Mouse (Mus musculus): ENCODE measurements around the gene Pik3r2.
A peak's percentile ranks its signal among the peaks of the same experiment; 100 is the strongest.

The Pik3r2 gene

DNA sequence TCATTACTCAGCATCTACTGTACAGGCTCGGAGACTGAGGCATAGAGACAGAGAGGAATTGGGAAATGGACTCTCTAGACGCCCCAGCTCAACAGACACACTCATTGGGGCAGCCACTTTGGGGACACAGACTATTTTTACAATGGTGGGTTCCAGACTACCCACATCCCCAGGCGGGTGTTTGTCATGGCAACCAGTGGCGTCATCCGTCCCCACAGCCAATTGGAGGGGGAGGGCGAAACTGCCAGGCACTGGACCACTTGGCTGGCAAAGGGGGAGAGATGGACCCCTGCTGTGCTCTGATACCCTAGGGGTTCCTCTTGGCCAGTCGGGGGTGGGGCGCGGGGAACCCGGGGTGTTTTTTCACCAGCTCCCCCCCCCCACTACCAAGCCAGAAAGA lies 24.1 kb upstream of the Pik3r2 start:
- DNase-seq, result no peak

DNA sequence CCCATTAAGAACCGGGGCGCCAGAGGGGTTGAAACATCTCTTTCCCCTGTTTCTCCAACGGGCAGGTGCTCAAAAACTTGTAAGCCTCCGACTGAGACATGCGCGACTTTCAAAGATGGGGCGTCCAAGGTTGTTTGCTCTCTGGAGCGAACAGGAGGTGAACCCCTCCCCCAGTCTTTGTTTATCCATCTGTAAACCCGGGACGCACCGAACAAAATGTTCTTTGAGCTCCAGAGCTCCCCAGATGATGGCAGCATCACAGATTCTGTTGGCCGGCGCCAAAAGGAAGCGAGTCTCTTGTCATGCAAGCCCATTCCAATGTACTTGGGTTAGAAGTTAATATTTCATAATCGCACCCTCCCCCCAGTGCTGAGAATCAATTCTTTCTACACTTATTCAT lies 21.8 kb upstream of the Pik3r2 start:
- DNase-seq, result peak; percentile 61

DNA sequence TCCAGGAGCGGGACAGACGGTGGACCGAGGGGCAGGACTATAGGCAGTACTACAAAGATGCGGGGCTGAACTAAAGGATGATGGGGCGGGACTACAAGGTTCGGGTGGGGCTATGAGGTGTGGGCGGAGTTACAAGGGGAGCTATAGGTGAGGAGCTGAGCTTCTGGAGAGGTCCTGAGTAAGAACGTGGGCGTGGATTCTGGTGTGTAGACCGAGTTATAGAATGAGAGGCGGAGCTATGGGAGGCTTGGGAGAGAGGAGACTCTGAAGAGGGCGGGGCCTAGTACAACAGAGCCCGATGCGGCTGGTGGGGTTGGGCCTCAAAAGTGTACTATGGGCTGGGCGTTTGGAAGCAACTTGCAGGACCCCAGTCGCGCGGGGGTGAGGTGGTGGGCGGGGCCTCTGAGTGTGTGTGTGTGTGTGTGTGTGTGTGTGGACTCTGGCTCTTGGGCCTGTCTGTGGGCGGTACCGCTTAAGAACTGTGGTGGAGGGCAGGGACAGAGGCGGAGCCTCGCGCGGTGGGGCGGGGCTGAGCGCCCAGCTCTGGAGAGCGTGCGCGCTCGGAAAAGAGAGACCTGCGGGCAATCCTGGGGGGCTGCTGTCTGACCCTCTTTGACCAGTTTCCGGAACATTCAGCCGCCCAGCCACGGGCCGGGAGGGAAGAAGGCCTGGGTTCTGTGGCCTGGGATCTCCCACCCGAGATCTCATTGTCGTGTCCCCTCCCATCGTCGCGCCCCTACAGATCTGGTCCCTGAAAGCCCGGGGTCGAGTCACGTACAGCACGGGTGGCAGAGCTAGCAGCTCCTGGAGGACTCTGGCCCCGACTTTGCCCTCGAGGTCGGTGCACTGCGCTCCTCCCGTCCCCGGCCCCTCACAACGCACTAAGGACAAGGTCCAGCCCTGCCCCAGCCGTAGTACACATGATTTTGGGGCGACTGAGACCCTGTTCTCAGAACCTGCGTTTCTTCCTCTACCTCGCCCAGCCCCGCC lies 20.9 kb upstream of the Pik3r2 start:
- DNase-seq, result peak; percentile 87

DNA sequence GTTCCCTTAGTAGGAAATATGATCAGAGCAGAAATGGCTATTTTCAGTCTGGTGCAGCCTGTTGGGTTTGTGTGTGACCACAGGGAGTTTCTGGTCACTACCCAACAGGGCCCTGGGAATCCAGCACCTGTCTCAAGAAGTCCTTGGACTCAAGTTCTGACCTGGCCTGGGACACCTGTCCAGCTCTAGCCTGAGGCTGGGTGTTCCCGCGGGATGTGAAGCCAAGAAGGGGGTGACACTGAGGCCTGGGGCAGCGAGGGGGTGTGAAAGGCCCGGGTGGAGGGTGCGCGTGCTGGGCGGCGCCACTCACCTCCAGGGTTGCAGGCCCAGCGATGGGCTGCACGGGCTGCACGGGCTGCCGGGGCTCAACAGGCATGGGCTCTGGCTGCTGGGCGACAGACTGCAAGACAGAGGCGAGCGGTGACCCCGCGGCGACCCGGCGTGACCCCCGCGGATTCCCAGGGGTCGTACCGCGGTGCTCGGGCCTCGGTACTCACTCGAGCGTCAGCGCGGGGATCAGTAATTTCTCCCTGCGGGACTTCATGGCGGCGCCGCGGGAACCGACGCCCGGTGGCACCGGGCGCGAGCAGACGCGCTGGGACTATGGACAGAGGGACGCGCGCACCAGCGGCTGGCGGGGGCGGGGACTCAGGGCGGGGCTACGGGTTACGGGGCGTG lies 20.0 kb upstream of the Pik3r2 start:
- DNase-seq, result no peak

DNA sequence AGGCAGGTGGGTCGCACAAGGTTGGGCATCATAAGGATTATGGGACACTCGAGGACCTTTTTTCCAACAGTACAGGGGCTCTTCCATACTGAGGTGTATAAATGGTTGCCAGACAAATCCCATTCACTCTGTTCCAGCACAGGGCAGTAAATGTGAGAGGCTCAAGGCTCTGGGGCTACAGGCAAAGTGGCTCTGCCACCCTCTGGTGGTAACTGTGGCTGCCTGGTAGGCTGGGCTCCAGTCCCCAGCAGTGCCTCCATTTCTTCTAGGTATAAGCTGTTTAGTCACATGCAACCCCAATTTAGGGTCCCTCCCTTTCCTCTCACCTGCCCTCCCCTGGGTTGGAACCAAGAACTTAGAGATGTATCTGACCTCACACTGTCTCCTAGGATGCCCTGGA lies 18.9 kb upstream of the Pik3r2 start:
- no peak for DNase-seq

DNA sequence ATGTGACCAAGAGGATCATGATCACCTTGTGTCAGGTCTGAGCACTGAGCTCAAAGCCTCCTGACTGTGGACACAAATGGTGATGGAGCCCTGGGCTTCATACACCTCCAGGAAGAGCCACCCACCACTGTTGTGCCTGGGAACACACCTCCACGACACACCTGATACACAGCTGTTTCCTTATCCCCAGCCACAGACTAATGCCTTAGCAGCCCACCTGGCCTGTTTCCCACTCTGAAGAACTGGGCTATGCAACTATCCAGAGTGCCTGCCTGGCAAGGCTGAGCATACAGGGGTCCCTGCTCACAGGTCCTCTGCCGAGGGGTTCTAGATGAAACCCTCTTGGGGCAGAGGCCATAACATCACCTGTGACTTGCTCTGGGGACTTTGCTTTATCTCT lies 17.7 kb upstream of the Pik3r2 start:
- no peak for DNase-seq

DNA sequence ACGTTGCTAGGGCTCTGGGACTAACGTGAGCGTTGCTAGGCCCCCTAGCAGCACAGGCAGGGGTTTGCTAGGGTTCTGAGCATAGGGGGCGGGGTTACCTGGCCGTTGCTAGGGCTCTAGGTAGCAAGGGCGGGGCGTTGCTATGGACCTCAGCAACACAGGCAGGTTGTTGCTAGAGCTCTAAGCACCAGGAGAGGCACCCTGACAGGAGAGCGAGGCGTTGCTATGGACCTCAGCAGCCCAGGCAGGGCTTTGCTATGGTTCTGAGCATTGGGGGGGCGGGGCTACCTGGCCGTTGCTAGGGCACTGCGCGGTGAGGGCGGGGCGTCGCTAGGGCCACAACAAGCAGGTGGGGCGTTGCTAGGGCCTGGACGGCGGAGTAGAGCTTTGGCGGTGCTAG lies 16.2 kb upstream of the Pik3r2 start:
- peak; percentile 78 for DNase-seq

DNA sequence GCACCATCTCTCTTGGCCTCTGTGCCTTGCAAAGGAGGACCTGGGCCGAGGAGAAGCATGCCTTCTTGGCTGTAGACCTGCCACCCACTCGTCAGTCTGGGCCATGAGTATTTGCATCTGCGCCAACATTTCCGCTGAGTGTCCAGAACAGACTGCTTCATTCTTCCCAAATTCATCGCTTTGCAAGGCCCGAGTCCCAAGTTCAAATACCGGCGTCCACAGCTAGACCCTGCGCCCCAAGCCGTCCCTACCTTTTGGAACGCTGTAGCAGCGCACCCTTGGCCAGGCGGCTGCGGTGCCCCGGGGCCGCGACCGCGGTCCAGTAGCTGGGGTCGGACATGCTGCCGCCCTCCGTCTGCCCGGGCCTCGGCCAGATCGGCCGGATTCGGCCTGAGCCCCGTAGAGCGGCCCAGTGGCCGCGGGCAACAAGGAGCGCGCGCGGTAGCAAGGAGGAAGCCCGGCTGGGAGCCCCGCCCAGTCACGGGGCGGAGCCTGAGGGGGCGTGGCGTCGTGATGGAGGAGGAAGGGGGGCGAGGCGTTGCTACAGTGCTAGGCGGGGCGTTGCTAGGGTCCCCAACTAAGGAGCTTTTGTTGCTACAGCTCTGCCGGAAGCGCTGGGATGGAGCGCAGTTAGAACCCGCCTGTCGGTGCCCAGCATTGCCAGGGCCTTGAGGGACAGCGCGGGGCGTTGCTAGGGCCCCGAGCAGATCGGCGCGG lies 15.6 kb upstream of the Pik3r2 start:
- DNase-seq, result peak; percentile 99

DNA sequence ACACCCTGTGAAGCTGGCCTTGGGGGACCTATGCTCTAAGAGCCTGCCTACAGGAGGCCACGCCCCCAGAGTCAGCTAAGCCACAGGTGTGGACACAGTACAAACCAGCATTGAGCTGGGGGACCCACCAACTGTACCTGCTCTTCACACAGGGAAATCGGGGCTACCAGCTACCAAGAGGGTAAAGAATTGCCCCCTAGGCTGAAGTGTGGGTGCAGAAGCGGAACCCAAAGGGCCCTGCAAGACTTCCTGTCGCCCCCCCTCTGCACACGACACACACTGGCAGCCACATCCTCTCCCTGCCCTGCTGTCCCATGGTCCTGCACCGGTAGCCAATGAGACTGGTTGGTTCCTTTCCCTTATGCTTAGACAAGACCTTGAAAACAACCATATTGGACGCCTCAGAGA lies 14.8 kb upstream of the Pik3r2 start:
- no peak for DNase-seq

DNA sequence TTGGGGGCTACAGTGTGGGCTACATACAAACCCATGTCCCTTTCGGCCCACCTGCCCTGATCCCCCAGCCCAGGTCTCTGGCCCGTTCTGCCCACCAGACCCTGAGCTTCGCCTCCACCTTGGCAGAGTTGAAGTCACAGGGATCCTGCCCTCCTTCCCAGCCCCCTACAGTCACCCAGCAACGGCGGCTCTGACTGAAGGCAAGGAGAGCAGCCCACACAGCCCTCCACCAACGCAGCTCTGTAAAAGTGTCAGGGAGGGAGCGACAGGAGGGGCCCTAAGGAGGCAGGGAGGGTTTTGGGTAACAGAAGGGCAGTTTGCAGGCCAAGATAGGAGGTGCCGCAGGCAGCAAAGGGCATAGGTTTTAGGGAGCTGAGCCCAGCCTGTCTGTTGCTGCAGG lies 14.3 kb upstream of the Pik3r2 start:
- no peak for DNase-seq

DNA sequence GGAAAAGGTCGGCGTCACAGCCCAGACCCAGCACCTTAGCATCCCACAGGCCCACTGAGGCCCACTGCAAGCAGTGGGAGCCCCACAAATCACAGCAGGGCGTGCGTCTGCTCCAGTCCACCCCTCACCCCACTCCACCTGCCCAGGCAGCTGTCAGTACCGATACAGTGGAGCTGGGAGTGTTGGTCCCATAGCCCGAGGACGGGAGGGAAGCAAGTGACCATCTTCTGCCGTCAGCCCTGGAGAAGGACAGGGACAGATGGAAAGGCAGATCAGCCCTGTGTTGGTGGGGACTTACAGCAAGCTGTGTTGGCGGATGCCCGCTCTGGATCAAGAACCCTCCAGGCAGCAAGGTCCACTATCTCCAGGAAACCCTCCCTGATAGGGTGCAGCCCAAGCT lies 12.5 kb upstream of the Pik3r2 start:
- DNase-seq, result no peak

DNA sequence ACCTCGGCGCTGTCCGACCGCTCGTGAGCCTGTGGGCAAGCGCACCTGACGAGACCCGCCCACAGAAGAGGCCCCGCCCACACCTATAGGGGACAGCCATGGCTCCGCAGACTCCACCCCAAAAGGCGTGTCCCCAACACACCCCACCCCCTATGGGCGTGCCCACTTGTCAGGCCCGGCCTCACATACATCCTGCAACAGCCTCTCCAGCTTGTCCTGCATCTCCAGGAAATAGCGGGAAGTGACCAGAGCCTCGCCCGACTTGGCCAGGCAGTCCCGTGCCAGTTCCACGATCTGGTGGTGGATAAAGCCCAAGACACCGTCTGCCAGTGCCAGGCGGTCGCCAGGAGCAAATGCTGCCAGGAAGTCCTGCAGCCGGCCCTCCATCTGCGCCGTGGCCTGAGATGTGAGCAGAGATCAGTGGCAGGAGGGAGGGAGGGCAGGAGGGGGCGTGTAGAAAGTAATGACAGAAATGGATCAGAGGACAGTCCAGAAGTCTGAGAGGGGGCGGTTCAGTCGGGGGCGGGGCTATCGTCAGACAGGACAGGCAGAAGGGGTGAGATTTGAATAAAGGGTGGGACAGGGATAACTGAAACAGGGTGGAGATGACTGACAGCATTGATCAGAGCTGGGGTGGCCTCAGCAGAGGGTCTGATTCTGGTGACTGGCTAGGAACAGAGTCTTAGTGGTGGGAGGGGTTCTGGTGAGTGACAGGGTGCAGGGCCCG lies 11.6 kb upstream of the Pik3r2 start:
- DNase-seq, result peak; percentile 52

DNA sequence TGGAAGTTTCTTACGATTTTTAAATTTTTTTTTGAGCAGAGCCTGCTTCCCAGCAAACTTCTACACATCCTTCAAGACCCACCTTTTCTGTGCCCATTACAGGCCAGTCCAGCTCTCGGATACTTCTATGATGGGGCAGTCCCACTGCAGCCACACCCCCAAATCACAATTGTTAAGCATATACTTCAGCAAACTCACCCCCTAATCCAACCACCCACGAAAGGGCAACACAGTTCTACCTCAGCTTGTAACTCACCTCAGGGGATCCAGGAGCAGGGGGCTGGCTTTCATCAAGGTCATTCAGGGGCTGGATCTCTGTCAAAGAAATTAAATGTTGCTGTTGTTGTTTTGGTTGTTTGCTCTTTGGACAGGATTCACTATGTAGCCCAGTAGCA lies 10.5 kb upstream of the Pik3r2 start:
- no peak for DNase-seq

DNA sequence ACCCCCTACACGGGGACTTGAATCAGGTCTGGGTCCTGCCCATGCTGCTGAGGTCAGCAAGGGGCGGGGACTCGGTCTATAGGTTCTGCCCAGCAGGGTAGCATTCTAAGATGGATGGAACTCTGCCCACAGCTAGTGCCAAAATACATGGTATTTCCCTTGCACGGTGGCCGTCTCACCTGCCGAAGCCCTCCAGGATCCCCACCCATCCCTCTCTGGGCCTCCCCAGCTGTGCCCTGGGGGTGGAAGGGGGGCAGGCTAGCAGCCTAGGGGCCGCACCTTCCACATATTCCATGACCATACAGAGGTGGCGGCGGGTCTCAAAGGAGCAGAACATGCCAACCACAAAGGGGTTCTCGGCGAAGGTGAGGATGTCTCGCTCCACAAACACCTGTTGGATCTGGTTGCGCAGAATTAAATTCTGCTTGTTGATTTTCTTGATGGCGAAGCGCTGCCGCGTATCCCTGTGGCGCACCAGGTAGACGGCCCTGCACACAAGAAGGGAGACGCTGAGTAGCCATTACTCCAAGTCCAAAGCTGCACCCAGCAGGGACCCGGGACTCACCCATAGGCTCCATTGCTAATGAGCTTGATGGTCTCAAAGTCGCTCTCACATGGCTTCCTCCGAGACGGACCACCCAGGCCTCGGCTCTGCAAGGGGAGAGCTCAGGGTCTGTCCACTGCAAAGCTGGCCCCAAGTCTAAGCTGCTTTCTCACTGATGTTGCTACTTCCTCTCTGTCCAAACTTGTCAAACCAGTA lies 10.0 kb upstream of the Pik3r2 start:
- DNase-seq, result no peak

DNA sequence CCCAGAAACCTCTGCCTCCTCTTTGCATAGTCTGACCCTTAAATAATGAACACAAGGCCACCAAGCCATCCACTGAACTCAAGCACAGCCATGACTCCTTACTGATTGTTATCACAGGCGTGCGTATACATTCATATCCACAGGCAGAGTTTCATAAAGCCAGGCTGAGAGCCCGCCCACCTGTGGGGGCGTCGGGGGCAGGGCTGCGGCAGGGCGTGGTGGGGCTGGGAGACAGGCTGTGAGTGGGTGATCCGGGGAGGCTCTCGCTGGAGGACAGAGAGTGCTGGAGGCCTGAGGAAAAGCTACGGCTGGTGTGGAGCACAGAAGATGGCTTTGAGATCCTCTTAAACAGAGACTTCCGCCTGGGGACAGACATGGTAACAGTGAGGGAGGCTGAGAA lies 3.6 kb upstream of the Pik3r2 start:
- no peak for DNase-seq

DNA sequence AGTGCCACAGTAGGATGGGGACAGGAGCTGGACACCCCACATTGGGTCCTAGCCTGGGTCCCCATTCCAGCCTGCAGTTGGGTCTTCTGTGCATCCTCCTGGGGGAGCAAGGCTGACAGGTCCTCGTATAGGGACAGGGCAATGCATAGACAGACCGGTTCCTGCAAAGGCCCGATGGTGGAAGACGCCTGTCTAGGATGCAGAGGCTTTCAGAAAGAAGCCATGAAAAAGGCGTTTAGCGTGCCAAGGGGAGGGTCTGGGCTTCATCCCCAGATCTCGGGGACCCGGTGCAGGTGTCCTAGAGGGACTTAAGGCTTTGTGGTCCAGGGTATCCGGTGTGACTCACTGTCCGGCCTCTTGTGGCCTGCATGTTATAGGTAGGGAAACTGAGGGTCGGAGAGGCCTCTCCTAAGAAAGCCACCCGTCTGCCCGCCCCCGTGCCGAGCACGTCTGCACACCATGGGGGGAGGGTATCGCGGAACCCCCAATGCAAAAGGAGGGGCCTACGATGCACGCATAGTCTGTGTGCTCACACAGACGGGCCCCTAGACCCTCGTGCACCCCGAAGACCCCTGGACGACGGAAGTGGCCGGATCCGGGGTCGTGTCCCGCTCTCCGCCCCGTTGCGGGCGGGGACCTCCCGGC lies 540 bp downstream of the Pik3r2 start:
- no peak for DNase-seq

DNA sequence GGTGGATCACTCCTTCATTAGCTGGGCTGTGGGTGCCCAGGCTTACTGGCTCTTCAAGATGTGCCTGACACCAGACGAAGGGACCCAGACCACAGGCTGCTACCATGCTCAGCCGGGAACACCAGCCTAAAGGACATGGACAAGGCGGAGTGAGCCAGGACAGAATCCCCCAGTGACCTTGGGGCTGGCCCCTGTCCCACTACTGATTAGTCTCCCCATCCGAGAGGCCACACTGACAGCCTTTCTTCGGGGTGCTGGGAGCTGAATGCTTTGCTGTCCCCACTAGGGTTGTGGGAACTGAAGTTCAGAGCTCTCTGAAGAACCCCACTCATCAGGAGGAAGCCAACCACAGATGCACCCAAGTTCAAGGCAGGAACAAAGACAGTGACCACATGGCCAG lies 1.3 kb downstream of the Pik3r2 start:
- no peak for DNase-seq

DNA sequence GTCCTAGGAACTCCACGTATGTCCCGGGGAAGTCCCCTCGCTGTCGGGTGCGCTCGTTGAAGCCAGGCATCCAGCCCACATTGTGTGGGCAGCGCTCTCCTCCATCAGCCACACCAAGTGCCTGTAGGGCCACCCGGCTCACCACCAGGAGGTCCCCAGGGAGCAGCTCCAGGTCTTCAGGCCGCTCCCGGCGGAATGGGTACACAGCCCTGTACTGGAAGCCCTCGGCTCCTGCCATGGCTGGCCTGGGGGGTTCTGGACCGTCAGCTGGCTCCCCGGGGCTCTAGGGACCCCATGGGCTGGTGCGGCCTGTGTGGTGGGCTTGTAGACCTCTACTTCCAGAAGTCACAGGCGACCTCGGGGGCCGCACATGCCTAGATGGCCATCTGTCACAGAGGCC lies 1.8 kb downstream of the Pik3r2 start:
- DNase-seq, result no peak

DNA sequence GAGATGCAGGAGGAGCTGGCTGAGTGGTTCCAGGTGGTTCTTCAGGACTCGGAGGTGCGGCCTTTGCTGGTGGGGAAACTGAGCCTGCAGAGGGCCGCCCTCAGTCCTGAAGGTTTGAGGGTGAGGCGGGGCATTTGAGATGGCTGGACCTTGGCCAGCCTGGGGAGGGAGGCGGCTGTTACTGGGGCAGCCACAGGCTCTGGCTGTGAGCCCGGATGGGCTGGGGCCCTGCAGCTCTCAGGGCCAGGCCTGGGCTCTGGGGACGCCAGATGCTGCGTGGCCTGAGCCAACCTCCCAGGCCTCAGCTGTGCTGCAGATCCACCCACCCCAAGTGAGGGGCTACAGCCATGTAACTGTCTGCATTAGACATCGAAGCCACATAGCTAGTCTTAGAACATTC lies 2.7 kb downstream of the Pik3r2 start:
- DNase-seq, result peak; percentile 81

DNA sequence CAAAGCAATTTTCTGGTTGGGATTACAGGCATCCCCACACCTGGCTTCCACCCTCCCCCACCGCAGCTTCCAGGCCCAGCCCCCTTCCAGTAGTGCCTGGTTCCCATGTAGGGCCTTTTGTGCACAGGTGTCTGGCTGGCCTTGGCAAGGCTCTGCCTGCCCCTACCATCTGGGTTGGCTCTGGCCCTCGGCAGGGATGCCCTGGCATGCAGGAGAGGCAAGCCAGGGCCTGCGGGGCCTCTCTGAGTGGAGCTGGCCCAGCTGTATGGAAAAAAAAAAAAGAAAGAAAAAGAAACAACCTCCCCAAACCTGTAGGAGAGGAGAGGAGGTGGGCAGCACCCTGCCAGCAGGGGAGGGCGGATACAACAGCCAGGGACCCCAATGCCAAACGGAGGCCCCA lies 3.1 kb downstream of the Pik3r2 start:
- DNase-seq, result no peak

DNA sequence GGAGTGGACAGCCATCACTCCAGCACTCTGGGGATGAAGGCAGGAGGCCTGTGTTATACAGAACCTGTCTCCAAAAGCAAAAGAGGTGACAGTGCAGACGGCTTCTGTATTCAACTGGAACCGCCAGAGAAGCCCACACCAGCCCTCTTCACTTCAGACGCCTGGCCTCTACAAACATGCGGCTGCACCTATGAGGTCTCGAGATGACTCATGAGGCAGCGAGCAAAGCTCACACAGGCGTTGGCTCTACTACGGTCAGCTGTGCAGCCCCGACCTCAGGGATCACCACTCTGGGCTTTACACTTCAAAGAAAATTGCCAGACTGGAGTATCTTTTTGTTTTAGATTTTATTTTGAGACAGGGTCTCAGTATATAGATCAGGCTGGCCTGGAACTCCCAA lies 3.6 kb downstream of the Pik3r2 start:
- DNase-seq, result no peak

DNA sequence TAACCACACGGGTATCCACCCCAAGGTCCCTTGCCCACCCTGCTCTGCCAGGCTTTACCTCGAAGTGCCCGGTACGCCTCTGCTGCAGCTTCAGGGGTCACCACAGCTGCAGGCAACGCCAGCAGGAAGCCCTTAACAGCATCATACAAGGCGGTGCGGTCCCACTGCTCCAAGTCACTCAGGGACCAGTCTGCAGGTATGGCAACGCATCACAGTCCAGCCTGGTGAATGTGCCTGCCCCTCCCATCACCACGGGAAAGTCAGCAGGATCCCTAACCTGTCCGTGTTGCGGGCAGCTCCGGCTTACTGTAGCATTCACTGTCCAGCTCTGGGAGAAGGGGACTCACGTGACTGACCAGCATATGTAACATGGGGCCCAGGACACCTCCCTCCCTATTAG lies 4.4 kb downstream of the Pik3r2 start:
- DNase-seq, result no peak
